Mouse (Mus musculus) CH12.LX (cell line): ENCODE results near the gene Ntmt1. TPM values are rescaled to one million over a fixed set of nuclear protein-coding genes. Genes with fewer than 3 reads are reported as not detected.
A peak's percentile ranks its signal among the peaks of the same experiment; 100 is the strongest.

Experiments used
- DNase-seq: peaks from one replicate; pipeline ENCODE4 v3.0.0-alpha.2; 2013; ENCODE audit errors: extremely low read depth
- H3K27ac ChIP-seq: 2 replicates; pipeline ENCODE4 v1.5.1; 2012; ENCODE audit warnings: low read depth, mild to moderate bottlenecking, control low read depth, moderate library complexity; ENCODE audit not compliant: insufficient read depth
- H3K27me3 ChIP-seq: replicated peaks from 2 replicates; pipeline ENCODE3; 2012; ENCODE audit warnings: inconsistent platforms
- H3K36me3 ChIP-seq, 2 experiments: replicated peaks in 1 of 2; 2 replicates each; pipeline versions ENCODE3 to v1.6.1; 2012; ENCODE audit warnings: inconsistent platforms in 1 of 2, low read length in 1 of 2, mild to moderate bottlenecking in 1 of 2, mixed read lengths in 1 of 2, moderate library complexity in 1 of 2; ENCODE audit not compliant: control insufficient read depth in 1 of 2, insufficient read depth in 1 of 2
- H3K4me1 ChIP-seq, 2 experiments: 2 replicates each; pipeline ENCODE4 v1.6.1; 2012; ENCODE audit warnings: inconsistent platforms in 1 of 2, moderate library complexity in 1 of 2; ENCODE audit not compliant: insufficient read depth in 2 of 2, control insufficient read depth in 1 of 2
- H3K4me2 ChIP-seq: 2 replicates; pipeline ENCODE4 v1.6.1; 2012; ENCODE audit warnings: low read depth, mild to moderate bottlenecking, control low read depth; ENCODE audit not compliant: poor library complexity, insufficient read depth, severe bottlenecking
- H3K4me3 ChIP-seq, 3 experiments: fragments of 150-350 bp in 1 of 3; sonication (generic) in 1 of 3; replicated peaks in 1 of 3; 2 replicates each; pipeline versions ENCODE3 to v1.5.1; 2011 to 2012; ENCODE audit warnings: low read depth in 2 of 3, low read length in 2 of 3, mild to moderate bottlenecking in 2 of 3, moderate library complexity in 2 of 3, control low read depth in 1 of 3, improper control_type of control experiment in 1 of 3, inconsistent platforms in 1 of 3, mixed read lengths in 1 of 3; ENCODE audit not compliant: poor library complexity in 1 of 3
- H3K79me2 ChIP-seq: replicated peaks from 2 replicates; pipeline ENCODE4 v1.6.1; 2012; ENCODE audit warnings: mild to moderate bottlenecking, moderate library complexity; ENCODE audit not compliant: control insufficient read depth, poor library complexity, insufficient read depth, severe bottlenecking; ENCODE audit errors: extremely low read depth
- H3K9ac ChIP-seq: 2 replicates; pipeline ENCODE4 v1.6.1; 2012; ENCODE audit warnings: low read depth, mild to moderate bottlenecking, control low read depth, moderate library complexity; ENCODE audit not compliant: insufficient read depth
- H3K9me3 ChIP-seq: replicated peaks from 2 replicates; pipeline ENCODE3; 2012; ENCODE audit warnings: low read length, inconsistent platforms, mixed read lengths
- BHLHE40 ChIP-seq: IDR thresholded peaks from 2 replicates; pipeline ENCODE4 v1.6.1; 2011; ENCODE audit warnings: mild to moderate bottlenecking, low read depth, low read length, improper control_type of control experiment
- CHD1 ChIP-seq: IDR thresholded peaks from 2 replicates; pipeline ENCODE4 v1.6.1; 2012; ENCODE audit warnings: low read depth, low read length, improper control_type of control experiment, inconsistent platforms
- CHD2 ChIP-seq: IDR thresholded peaks from 2 replicates; pipeline ENCODE4 v1.6.1; 2011; ENCODE audit warnings: low read length, improper control_type of control experiment
- E2F4 ChIP-seq: IDR thresholded peaks from 2 replicates; pipeline ENCODE4 v1.6.1; 2011; ENCODE audit warnings: low read depth, low read length, improper control_type of control experiment; ENCODE audit not compliant: insufficient replicate concordance
- ELF1 ChIP-seq: IDR thresholded peaks from 2 replicates; pipeline ENCODE4 v1.6.1; 2014; ENCODE audit warnings: low read depth, mild to moderate bottlenecking, inconsistent platforms, low read length, improper control_type of control experiment
- GABPA ChIP-seq: IDR thresholded peaks from 2 replicates; pipeline ENCODE4 v1.6.1; 2012; ENCODE audit warnings: low read depth, low read length, improper control_type of control experiment, inconsistent platforms; ENCODE audit not compliant: insufficient replicate concordance
- MAFK ChIP-seq: IDR thresholded peaks from 2 replicates; pipeline ENCODE4 v1.6.1; 2011; ENCODE audit warnings: low read length, improper control_type of control experiment; ENCODE audit not compliant: insufficient replicate concordance
- MAZ ChIP-seq: IDR thresholded peaks from 2 replicates; pipeline ENCODE4 v1.6.1; 2012; ENCODE audit warnings: low read depth, mild to moderate bottlenecking, inconsistent platforms, low read length, improper control_type of control experiment, moderate library complexity
- MXI1 ChIP-seq: IDR thresholded peaks from 2 replicates; pipeline ENCODE4 v1.6.1; 2011; ENCODE audit warnings: mild to moderate bottlenecking, low read depth, low read length, improper control_type of control experiment
- MYC ChIP-seq: IDR thresholded peaks from 2 replicates; pipeline ENCODE4 v1.6.1; 2011; ENCODE audit warnings: low read depth, mild to moderate bottlenecking, improper control_type of control experiment, low read length
- NRF1 ChIP-seq: IDR thresholded peaks from 2 replicates; pipeline ENCODE4 v1.6.1; 2014; ENCODE audit warnings: low read depth, mild to moderate bottlenecking, inconsistent platforms, low read length, improper control_type of control experiment, moderate library complexity
- POLR2A ChIP-seq: IDR thresholded peaks from 2 replicates; pipeline ENCODE4 v1.6.1; 2011; ENCODE audit warnings: low read depth, mild to moderate bottlenecking, improper control_type of control experiment, low read length
- RAD21 ChIP-seq: IDR thresholded peaks from 2 replicates; pipeline ENCODE4 v1.6.1; 2011; ENCODE audit warnings: low read depth, mild to moderate bottlenecking, low read length, improper control_type of control experiment, moderate library complexity
- SMC3 ChIP-seq: IDR thresholded peaks from 2 replicates; pipeline ENCODE4 v1.6.1; 2011; ENCODE audit warnings: low read depth, low read length, improper control_type of control experiment
- TBP ChIP-seq: conservative IDR thresholded peaks from 2 replicates; pipeline ENCODE4 v1.6.1; 2011; ENCODE audit warnings: low read depth, low read length, improper control_type of control experiment
- TCF12 ChIP-seq: IDR thresholded peaks from 2 replicates; pipeline ENCODE4 v1.6.1; 2014; ENCODE audit warnings: low read depth, mild to moderate bottlenecking, inconsistent platforms, low read length, improper control_type of control experiment
- ZKSCAN1 ChIP-seq: IDR thresholded peaks from 2 replicates; pipeline ENCODE4 v1.6.1; 2012; ENCODE audit warnings: low read depth, inconsistent platforms, low read length, improper control_type of control experiment, borderline replicate concordance
- dilution Hi-C: fragments of 300-500 bp; cut with MboI; formaldehyde crosslinking; loops from 2 replicates; pipeline ENCODE4 v1.14.3; 2020; ENCODE audit warnings: low sequenced_read_pairs; ENCODE audit not compliant: extremely low pct_unique_long_range_greater_than_20kb, extremely low pct_ligation_motif_present
- in situ Hi-C: fragments of 300-500 bp; cut with MboI; formaldehyde crosslinking; loops from 3 replicates; pipeline ENCODE4 v1.14.3; 2019; ENCODE audit warnings: low sequenced_read_pairs, low pct_ligation_motif_present, low pct_unique_long_range_greater_than_20kb, mixed read lengths
- polyA plus RNA-seq: library from polyadenylated mRNA; unstranded; fragments of >175 nt; gene quantifications from 2 replicates; pipeline ENCODE4 v1.2.1, GENCODE M21; 2012; ENCODE audit warnings: low read depth; ENCODE audit not compliant: insufficient read length
- total RNA-seq, 2 experiments: library from RNA; depleted of rRNA; stranded (reverse); fragments of 300-350 nt in 1 of 2; fragments of >200 nt in 1 of 2; gene quantifications; 2 replicates each; pipeline ENCODE4 v1.2.3; 2012 to 2014

The Ntmt1 gene
- total and polyA plus RNA-seq, 3 experiments = 43.3 to 66.1 (median 50.4) TPM

DNA sequence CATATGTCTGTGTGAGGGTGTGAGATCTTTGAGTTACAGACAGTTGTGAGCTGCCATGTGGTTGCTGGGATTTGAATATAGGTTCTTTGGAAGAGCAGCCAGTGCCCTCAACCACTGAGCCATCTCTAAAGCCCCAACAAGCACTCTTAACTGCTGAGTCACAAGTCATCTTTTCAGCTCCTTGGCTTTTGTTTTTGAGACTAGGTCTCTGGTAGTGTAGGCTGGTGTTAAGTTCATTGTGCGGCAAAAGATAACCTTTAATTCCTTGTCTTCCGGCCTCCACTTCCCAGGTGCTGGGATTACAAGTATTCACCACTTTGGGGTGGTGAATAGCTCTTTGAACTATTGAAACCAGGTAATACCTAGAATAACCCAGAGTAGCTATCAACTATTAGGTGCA lies 1.6 kb upstream of the Ntmt1 start:
- dilution Hi-C loops = no loop called here
- in situ Hi-C loops = no loop called here
- no peak overlapping the region for H3K27ac ChIP-seq
- no peak overlapping the region for H3K4me2 ChIP-seq
- H3K4me3 ChIP-seq = no peak overlapping the region
- peaks cover 2 to 20% of the 10 kb centered on the region in 2 experiments for H3K4me1 ChIP-seq
- no peak for TF ChIP-seq POLR2A
- no peak for TF ChIP-seq SMC3
- TF ChIP-seq MAFK = no peak
- TF ChIP-seq ZKSCAN1 = no peak
- TF ChIP-seq MXI1 = no peak
- TF ChIP-seq TBP = no peak
- TF ChIP-seq CHD1 = no peak
- no peak for TF ChIP-seq CHD2
- no peak for TF ChIP-seq RAD21
- no peak for TF ChIP-seq MYC
- TF ChIP-seq MAZ = no peak
- no peak for TF ChIP-seq GABPA
- TF ChIP-seq TCF12 = no peak
- no peak for TF ChIP-seq BHLHE40
- no peak for TF ChIP-seq E2F4
- TF ChIP-seq NRF1 = no peak
- peaks cover 0 to 12% of the 10 kb centered on the region in 2 experiments for H3K36me3 ChIP-seq
- peaks cover 28% of the 10 kb centered on the region for H3K79me2 ChIP-seq
- no peak overlapping the region for H3K9ac ChIP-seq
- peaks cover 4% of the 10 kb centered on the region for H3K9me3 ChIP-seq
- H3K27me3 ChIP-seq = peaks cover 30% of the 10 kb centered on the region
- DNase-seq = no peak

DNA sequence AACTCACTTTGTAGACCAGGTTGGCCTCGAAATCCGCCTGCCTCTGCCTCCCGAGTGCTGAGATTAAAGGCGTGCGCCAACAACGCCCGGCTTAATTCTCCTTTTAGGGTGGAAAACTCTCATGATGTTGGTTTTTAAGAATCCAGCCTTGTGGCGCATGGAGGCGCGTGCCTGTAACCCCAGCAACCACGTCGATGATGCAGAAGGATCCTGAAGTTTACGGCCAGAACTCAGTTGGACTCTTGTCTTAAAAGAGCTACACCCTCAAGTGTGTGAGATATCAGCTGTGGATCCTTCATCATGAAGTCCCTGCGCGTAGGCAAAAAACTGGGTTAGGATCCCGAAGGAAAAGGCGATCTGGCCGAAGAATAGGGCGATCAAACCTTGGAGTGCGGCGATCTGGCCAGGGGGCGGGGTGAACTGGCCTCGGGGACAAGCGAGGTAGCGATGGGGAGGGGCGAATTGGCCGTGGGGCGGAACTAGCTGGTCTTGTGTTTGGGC lies 429 bp upstream of the Ntmt1 start:
- TF ChIP-seq POLR2A (no peak), ELF1 (peak; percentile 72; the same call in 1 of the 2 replicates)
- peak overlapping the region; percentile 21; the same call in 1 of the 2 replicates for H3K9ac ChIP-seq
- peaks cover under 1 to 23% of the 10 kb centered on the region in 2 experiments for H3K36me3 ChIP-seq
- DNase-seq = no peak
- dilution Hi-C loops = no loop called here
- in situ Hi-C loops = no loop called here
- H3K27ac ChIP-seq = no peak overlapping the region
- H3K4me2 ChIP-seq = peak overlapping the region; percentile 52
- peaks cover 38% of the 10 kb centered on the region for H3K79me2 ChIP-seq
- H3K9me3 ChIP-seq = peaks cover 4% of the 10 kb centered on the region
- peak overlapping the region; percentile 46 to 98 (median 47) for H3K4me3 ChIP-seq
- peaks cover 20% of the 10 kb centered on the region for H3K27me3 ChIP-seq
- peaks cover 2 to 27% of the 10 kb centered on the region in 2 experiments for H3K4me1 ChIP-seq
